Mouse (Mus musculus) liver, adult 2 months (tissue): Measurements from ENCODE around the gene Dnal4.

Experiments used
- CTCF ChIP-seq: fragments of 200-500 bp; IDR thresholded peaks from 2 replicates; pipeline ENCODE4 v1.5.1; 2011; ENCODE audit warnings: low read depth, low read length, control low read depth
- POLR2A ChIP-seq: fragments of 200-500 bp; IDR thresholded peaks from 2 replicates; pipeline ENCODE4 v1.6.1; 2011; ENCODE audit warnings: low read length, control low read depth; ENCODE audit not compliant: insufficient read depth; ENCODE audit errors: extremely low read depth

GRCm38 (mm10) chr15:79727840-79728239, 49.8 kb downstream of the Dnal4 start:
- no peak for TF ChIP-seq CTCF
- no peak for TF ChIP-seq POLR2A
